Mouse (Mus musculus) hindbrain, embryonic 10.5 days (tissue): ENCODE data around the gene Rnf225. TPM values are rescaled to one million over a fixed set of nuclear protein-coding genes. Genes with fewer than 3 reads are reported as not detected.
A peak's percentile ranks its signal among the peaks of the same experiment; 100 is the strongest.
"Not testable (repeated sequence)": the region's sequence is repeated elsewhere in the genome, so short reads cannot be mapped to it uniquely, and the experiment has no call there.

ENCODE experiments used
- DNase-seq: peaks from one replicate; pipeline ENCODE4 v3.0.0-alpha.2; 2017; ENCODE audit warnings: low spot score
- H3K27ac ChIP-seq: fragments of 300-500 bp; sonication (generic); 2 replicates; pipeline ENCODE4 v1.5.1; 2016; ENCODE audit warnings: mild to moderate bottlenecking, moderate library complexity
- H3K27me3 ChIP-seq: fragments of 300-500 bp; sonication (generic); 2 replicates; pipeline ENCODE4 v1.6.1; 2016; ENCODE audit warnings: mild to moderate bottlenecking; ENCODE audit not compliant: poor library complexity, insufficient read depth, severe bottlenecking
- H3K36me3 ChIP-seq: fragments of 300-500 bp; sonication (generic); 2 replicates; pipeline ENCODE4 v1.6.1; 2016; ENCODE audit warnings: mild to moderate bottlenecking, moderate library complexity
- H3K4me1 ChIP-seq: fragments of 300-500 bp; sonication (generic); replicated peaks from 2 replicates; pipeline ENCODE4 v1.6.1; 2016; ENCODE audit warnings: mild to moderate bottlenecking
- H3K4me3 ChIP-seq: fragments of 300-500 bp; sonication (generic); 2 replicates; pipeline ENCODE4 v1.5.1; 2016; ENCODE audit warnings: mild to moderate bottlenecking, moderate library complexity
- H3K9me3 ChIP-seq: fragments of 300-500 bp; sonication (generic); 2 replicates; pipeline ENCODE4 v1.6.1; 2016; ENCODE audit warnings: mild to moderate bottlenecking, moderate library complexity
- WGBS: fragments of 180-500 bp; shearing (Covaris S2); methylation state at CpG from one replicate; pipeline ENCODE4 v1.1.7; 2016; 5-methylcytosine and 5-hydroxymethylcytosine counted together
- polyA plus RNA-seq: library from polyadenylated mRNA; unstranded; fragments of >200 nt; fragmentation: Nextera tagmentation; extraction: Ambion mirVana; gene quantifications from 2 replicates; pipeline ENCODE4 v1.2.1, GENCODE M21; 2016

The Rnf225 gene
- polyA plus RNA-seq, 1 experiment from 2014 or later, result 0.77 TPM

- Histone ChIP-seq H3K4me1 (peaks cover 11% of the 10 kb centered on the region; the same call in 1 of the 2 replicates), H3K36me3 (peaks cover 49% of the 10 kb centered on the region), H3K27me3 (no peaks in the 10 kb centered on the region), H3K4me3 (peak overlapping the region; percentile 55), H3K27ac (peak overlapping the region; percentile 90), H3K9me3 (no peaks in the 10 kb centered on the region)
- WGBS, result 39% methylated on average over 7 of the region's 7 CpGs
- peak; percentile 69 for DNase-seq
Observed at GRCm38 (mm10) chr7:12909498-12909962, 17.7 kb upstream of the Rnf225 start.

- Histone ChIP-seq H3K27me3 (no peaks in the 10 kb centered on the region), H3K4me1 (peaks cover 11% of the 10 kb centered on the region; the same call in 1 of the 2 replicates), H3K9me3 (no peaks in the 10 kb centered on the region), H3K36me3 (peaks cover 42% of the 10 kb centered on the region), H3K4me3 (peak overlapping the region; percentile 55), H3K27ac (peak overlapping the region; percentile 90)
- DNase-seq, result peak; percentile 69
- 15% methylated on average over 19 of the region's 19 CpGs for WGBS
Observed at GRCm38 (mm10) chr7:12910181-12910668, 17.0 kb upstream of the Rnf225 start.

- no peaks in the 10 kb centered on the region for H3K9me3 ChIP-seq
- no peak overlapping the region for H3K4me3 ChIP-seq
- H3K27ac ChIP-seq, result no peak overlapping the region
- H3K36me3 ChIP-seq, result peaks cover 9% of the 10 kb centered on the region
- peaks cover 11% of the 10 kb centered on the region; the same call in 1 of the 2 replicates for H3K4me1 ChIP-seq
- no peak for DNase-seq
- no peaks in the 10 kb centered on the region for H3K27me3 ChIP-seq
Observed at GRCm38 (mm10) chr7:12913556-12913955, 13.7 kb upstream of the Rnf225 start.

- not testable (repeated sequence) for H3K27ac ChIP-seq, H3K9me3 ChIP-seq, H3K27me3 ChIP-seq, DNase-seq
- Histone ChIP-seq H3K36me3 (peaks cover 26% of the 10 kb centered on the region), H3K4me3 (peak overlapping the region; percentile 24; the same call in 1 of the 2 replicates), H3K4me1 (peaks cover 17% of the 10 kb centered on the region)
- WGBS, result 87% methylated on average over 7 of the region's 8 CpGs
Observed at GRCm38 (mm10) chr7:12920495-12920894, 6.7 kb upstream of the Rnf225 start.

- Histone ChIP-seq H3K4me1 (peaks cover 17% of the 10 kb centered on the region), H3K4me3 (peak overlapping the region; percentile 86), H3K27ac (peak overlapping the region; percentile 94), H3K9me3 (no peaks in the 10 kb centered on the region), H3K27me3 (peaks cover 15% of the 10 kb centered on the region), H3K36me3 (peaks cover 35% of the 10 kb centered on the region)
- no peak for DNase-seq
- 0% methylated on average over 3 of the region's 3 CpGs for WGBS
Observed at GRCm38 (mm10) chr7:12921318-12921704, 5.9 kb upstream of the Rnf225 start.

GRCm38 (mm10) chr7:12921705-12922465 lies 5.3 kb upstream of the Rnf225 start, which contains the start of gene Rps5:
Gene Rps5, plus strand, starts transcription at chr7:12922290.
- WGBS, result under 1% methylated on average over 55 of the region's 55 CpGs
- Histone ChIP-seq H3K4me3 (peak within 1 kb of the TSS; percentile 86), H3K27ac (peak within 1 kb of the TSS; percentile 94), H3K4me1 (peaks cover 17% of the 10 kb centered on the region), H3K27me3 (peaks cover 20% of the 10 kb centered on the region), H3K36me3 (peaks cover 40% of the 10 kb centered on the region), H3K9me3 (no peaks in the 10 kb centered on the region)
- DNase-seq, result peak; percentile 98

- Histone ChIP-seq H3K4me1 (peaks cover 19% of the 10 kb centered on the region), H3K36me3 (peaks cover 46% of the 10 kb centered on the region), H3K4me3 (peak overlapping the region; percentile 86), H3K9me3 (0 out of 2 replicates have a peak, but pooled peaks cover under 1% of the 10 kb centered on the region), H3K27me3 (peaks cover 29% of the 10 kb centered on the region), H3K27ac (peak overlapping the region; percentile 94)
- DNase-seq, result no peak
- WGBS, result 4% methylated on average over 8 of the region's 8 CpGs
Observed at GRCm38 (mm10) chr7:12922729-12923128, 4.5 kb upstream of the Rnf225 start.

GRCm38 (mm10) chr7:12926316-12926715 lies 900 bp upstream of the Rnf225 start:
- peaks cover 48% of the 10 kb centered on the region for H3K27me3 ChIP-seq
- WGBS, result 86% methylated on average over 7 of the region's 7 CpGs
- peaks cover 71% of the 10 kb centered on the region for H3K36me3 ChIP-seq

GRCm38 (mm10) chr7:12927693-12928589 lies 725 bp downstream of the Rnf225 start:
- H3K27ac ChIP-seq, result peak overlapping the region; percentile 40; the same call in 1 of the 2 replicates
- peaks cover 19% of the 10 kb centered on the region for H3K4me1 ChIP-seq
- peaks cover 70% of the 10 kb centered on the region for H3K36me3 ChIP-seq
- H3K27me3 ChIP-seq, result peaks cover 48% of the 10 kb centered on the region
- H3K4me3 ChIP-seq, result peak overlapping the region; percentile 48
- H3K9me3 ChIP-seq, result 0 out of 2 replicates have a peak, but pooled peaks cover 6% of the 10 kb centered on the region
- WGBS, result 3% methylated on average over 65 of the region's 65 CpGs
- peak; percentile 48 for DNase-seq

More at GRCm38 (mm10) chr7:12926316-12926715, 900 bp upstream of the Rnf225 start:
- 0 out of 2 replicates have a peak, but pooled peaks cover 6% of the 10 kb centered on the region for H3K9me3 ChIP-seq
- no peak for DNase-seq
- H3K4me3 ChIP-seq, result no peak overlapping the region
- peaks cover 23% of the 10 kb centered on the region for H3K4me1 ChIP-seq
- no peak overlapping the region for H3K27ac ChIP-seq

GRCm38 (mm10) chr7:12933615-12934140 lies 6.5 kb downstream of the Rnf225 start:
- no peak overlapping the region for H3K4me3 ChIP-seq
- H3K4me1 ChIP-seq, result peaks cover 9% of the 10 kb centered on the region
- peaks cover 9% of the 10 kb centered on the region for H3K27me3 ChIP-seq
- H3K27ac ChIP-seq, result 0 out of 2 replicates have a peak overlapping the region, but pooled peaks have one; percentile 36
- no peak for DNase-seq
- no peaks in the 10 kb centered on the region for H3K9me3 ChIP-seq
- H3K36me3 ChIP-seq, result peaks cover 16% of the 10 kb centered on the region
- 52% methylated on average over 4 of the region's 4 CpGs for WGBS

GRCm38 (mm10) chr7:12934808-12935207 lies 7.6 kb downstream of the Rnf225 start:
- Histone ChIP-seq H3K4me3 (no peak overlapping the region), H3K27me3 (no peaks in the 10 kb centered on the region), H3K27ac (no peak overlapping the region), H3K4me1 (peaks cover 9% of the 10 kb centered on the region), H3K36me3 (peaks cover 5% of the 10 kb centered on the region), H3K9me3 (no peaks in the 10 kb centered on the region)
- no peak for DNase-seq
- WGBS, result 83% methylated on average over 3 of the region's 3 CpGs

GRCm38 (mm10) chr7:12937254-12937803 lies 10.1 kb downstream of the Rnf225 start:
- not testable (repeated sequence) for H3K4me3 ChIP-seq, DNase-seq, H3K36me3 ChIP-seq, H3K4me1 ChIP-seq, H3K27ac ChIP-seq, H3K9me3 ChIP-seq, H3K27me3 ChIP-seq
- WGBS, result 88% methylated on average over 4 of the region's 4 CpGs
